Mouse (Mus musculus): ENCODE measurements at regions not wholly inside any gene's neighbourhood (a gene's known extent, or its start where the extent isn't known, plus 50 kb on each side); places are given as distances from the start of the nearest gene placed in this dataset.

DNA sequence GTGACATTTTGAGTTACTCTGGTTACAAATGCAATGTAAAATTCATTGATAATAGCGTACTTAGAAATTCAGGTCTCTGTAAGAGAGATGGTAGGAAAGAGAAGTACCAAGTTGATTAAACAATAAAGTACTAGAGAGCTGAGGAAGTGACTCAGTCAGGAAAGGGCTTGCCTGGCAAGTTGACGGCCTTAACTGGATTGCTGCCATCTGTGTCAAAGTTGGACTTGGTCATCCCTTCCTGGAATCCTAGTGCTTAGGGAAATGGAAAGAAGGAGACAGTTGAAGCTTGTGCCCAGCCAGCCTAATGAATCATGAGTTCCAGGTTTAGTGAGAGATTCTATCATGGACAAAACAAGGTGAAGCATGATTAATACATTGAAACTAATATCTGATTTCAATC, 64.8 kb downstream of the Rpl36a-ps1 start:
- no peak for TF ChIP-seq CTCF (IDR thresholded peaks at IDR 0.05)
- peak; percentile 54 for TF ChIP-seq EP300 (IDR thresholded peaks at IDR 0.05)

Data from lung, postnatal 0 days (tissue).